Mouse (Mus musculus): ENCODE measurements around the gene Adprh. TPM values are rescaled to one million over a fixed set of nuclear protein-coding genes. Genes with fewer than 3 reads are reported as not detected.

Gene Adprh
- total RNA-seq, 2 experiments from 2014 or later, result 32.4 to 33.1 TPM

GRCm38 (mm10) chr16:38398266-38398665, 54.2 kb downstream of the Adprh start:
- DNase-seq, result no peak

DNA sequence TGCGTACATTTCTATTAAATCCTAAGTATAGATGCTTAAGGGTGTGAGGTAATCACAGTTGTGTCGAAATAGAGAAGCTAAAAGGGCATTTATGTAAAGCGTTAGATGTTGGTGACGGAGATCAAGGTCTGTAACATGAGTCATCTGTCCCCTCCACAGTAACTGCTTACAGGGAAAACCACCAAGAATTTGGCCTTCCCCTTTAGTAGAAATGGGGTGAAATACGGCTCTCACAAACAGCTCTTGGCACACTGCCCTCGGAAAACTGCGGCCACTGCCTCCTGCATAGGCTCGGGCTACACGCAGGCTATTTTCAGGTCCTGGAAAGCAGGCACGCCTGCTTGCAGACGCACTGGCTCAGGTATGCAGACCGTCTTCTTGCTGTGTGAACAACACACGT, 56.3 kb downstream of the Adprh start:
- DNase-seq, result peak; percentile 72

DNA sequence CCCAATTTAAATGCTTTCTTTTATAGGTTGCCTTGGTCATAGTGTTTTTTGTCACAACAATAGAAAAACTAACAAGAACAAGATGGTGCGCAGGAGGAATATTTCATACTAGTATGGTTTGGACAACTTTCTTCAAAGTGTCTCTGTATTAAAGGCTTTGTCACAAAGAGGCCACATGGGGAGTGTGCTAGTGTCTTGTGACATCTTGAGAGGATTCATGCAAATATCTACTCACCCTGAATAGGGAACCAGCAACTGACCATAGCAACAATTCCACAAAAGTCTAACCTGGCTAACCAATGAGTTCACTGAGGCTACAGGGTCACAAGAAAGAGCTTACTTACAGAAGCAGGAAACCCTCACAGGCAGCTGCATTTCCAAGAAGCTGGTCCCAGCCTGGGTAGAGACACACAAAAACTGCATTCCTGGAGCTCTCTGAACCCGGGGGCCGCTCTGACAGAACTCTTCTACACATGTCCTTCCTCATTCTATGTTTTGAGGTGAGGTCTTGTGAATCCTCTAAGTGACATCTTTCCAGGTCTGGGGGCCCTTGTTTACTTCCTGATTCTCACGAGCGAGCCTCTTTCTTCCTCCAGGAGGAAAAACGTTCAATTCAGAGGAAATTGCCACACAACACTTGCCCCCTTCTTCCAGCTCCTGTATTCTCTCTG, 57.3 kb downstream of the Adprh start:
- DNase-seq, result no peak

GRCm38 (mm10) chr16:38394191-38394618, 58.3 kb downstream of the Adprh start:
- no peak for DNase-seq

Other genes starting within 250 kb of the Adprh start
- not detected for gene Nr1i2, start 157.9 kb downstream of the Adprh start, total RNA-seq (2021)
- under 1 TPM in 1 of 2 experiments, not detected in 1; 0.11 TPM for gene Maats1, start 110.6 kb downstream of the Adprh start, total RNA-seq (2021)
- gene Cox17, start 105.7 kb downstream of the Adprh start, total RNA-seq (2021), result 100 to 1,000 TPM; 127 to 139 TPM
- not detected for gene Gm21987, start 105.7 kb downstream of the Adprh start, total RNA-seq (2021)
- 10 to 100 TPM; 56.0 to 67.3 TPM for gene Popdc2, start 90.5 kb downstream of the Adprh start, total RNA-seq (2021)
- 1 to 10 TPM; 1.4 to 1.6 TPM for gene Pla1a, start 19.6 kb downstream of the Adprh start, total RNA-seq (2021)
- under 1 TPM; 0.23 to 0.36 TPM for gene Cd80, start 2.9 kb upstream of the Adprh start, total RNA-seq (2021)
- 10 to 100 TPM; 34.8 to 41.2 TPM for gene Timmdc1, start 70.0 kb upstream of the Adprh start, total RNA-seq (2021)
- 10 to 100 TPM in 1 of 2 experiments, 1 to 10 TPM in 1; 9.3 to 12.1 TPM for gene Poglut1, start 97.6 kb upstream of the Adprh start, total RNA-seq (2021)
- gene Tmem39a, start 106.0 kb upstream of the Adprh start, total RNA-seq (2021), result 10 to 100 TPM; 22.9 to 35.5 TPM